Mouse (Mus musculus) fibroblast of lung, adult 2 months (primary cell): Measurements from ENCODE around the gene Peli2.
A peak's percentile ranks its signal among the peaks of the same experiment; 100 is the strongest.

Experiments used
- DNase-seq: peaks from one replicate; pipeline ENCODE4 v3.0.0-alpha.2; 2011; ENCODE audit warnings: low read depth

Peli2 gene

GRCm38 (mm10) chr14:48289602-48290599 lies 169.3 kb downstream of the Peli2 start:
- peak; percentile 46 for DNase-seq

GRCm38 (mm10) chr14:48293498-48293897 lies 172.9 kb downstream of the Peli2 start:
- no peak for DNase-seq

- DNase-seq, result no peak
Observed at GRCm38 (mm10) chr14:48295410-48295809, 174.8 kb downstream of the Peli2 start.

GRCm38 (mm10) chr14:48295815-48296271 lies 175.2 kb downstream of the Peli2 start:
- peak; percentile 84 for DNase-seq

GRCm38 (mm10) chr14:48296820-48297219 lies 176.2 kb downstream of the Peli2 start:
- DNase-seq, result no peak

GRCm38 (mm10) chr14:48302471-48303186 lies 182.0 kb downstream of the Peli2 start:
- DNase-seq, result no peak

GRCm38 (mm10) chr14:48303235-48303634 lies 182.6 kb downstream of the Peli2 start:
- DNase-seq, result no peak

- DNase-seq, result no peak
Observed at GRCm38 (mm10) chr14:48303841-48304240, 183.2 kb downstream of the Peli2 start.

GRCm38 (mm10) chr14:48313234-48313633 lies 192.6 kb downstream of the Peli2 start:
- DNase-seq, result no peak

GRCm38 (mm10) chr14:48316396-48316795 lies 195.8 kb downstream of the Peli2 start:
- DNase-seq, result no peak

GRCm38 (mm10) chr14:48323771-48324459 lies 203.3 kb downstream of the Peli2 start:
- no peak for DNase-seq

GRCm38 (mm10) chr14:48324460-48324850 lies 203.8 kb downstream of the Peli2 start:
- no peak for DNase-seq

- DNase-seq, result no peak
Observed at GRCm38 (mm10) chr14:48327746-48328145, 207.1 kb downstream of the Peli2 start.

GRCm38 (mm10) chr14:48329716-48330365 lies 209.2 kb downstream of the Peli2 start:
- no peak for DNase-seq
